Mouse (Mus musculus) stomach, embryonic 14.5 days (tissue): ENCODE results near the gene Agtr1b. TPM values are rescaled to one million over a fixed set of nuclear protein-coding genes. Genes with fewer than 3 reads are reported as not detected.

Experiments used
- polyA plus RNA-seq: library from polyadenylated mRNA; unstranded; fragments of >200 nt; fragmentation: Nextera tagmentation; extraction: Ambion mirVana; gene quantifications from 2 replicates; pipeline ENCODE4 v1.2.1, GENCODE M21; 2014

Gene Agtr1b
- polyA plus RNA-seq, 1 experiment from 2014 or later = 6.8 TPM

Other genes starting within 250 kb of the Agtr1b start
- gene Gyg, start 211.9 kb downstream of the Agtr1b start, polyA plus RNA-seq = 68.4 and 71.0 TPM in 2 replicates
- 3.0 and 5.3 TPM in 2 replicates for gene Cpa3, start 125.0 kb downstream of the Agtr1b start, polyA plus RNA-seq
- 5.2 and 5.7 TPM in 2 replicates for gene Cpb1, start 91.4 kb downstream of the Agtr1b start, polyA plus RNA-seq